Mouse (Mus musculus) hematopoietic multipotent progenitor cell, adult 10-12 weeks (in vitro differentiated cells): ENCODE results near the gene Vps39. TPM values are rescaled to one million over a fixed set of nuclear protein-coding genes. Genes with fewer than 3 reads are reported as not detected.

ENCODE experiments used
- polyA plus RNA-seq: library from polyadenylated mRNA; stranded (reverse); fragments of >175 nt; gene quantifications from 2 replicates; pipeline ENCODE4 v1.2.3, GENCODE M21; 2012; ENCODE audit warnings: low replicate concordance

Vps39 gene
- 16.2 and 51.6 TPM in 2 replicates for polyA plus RNA-seq

GRCm38 (mm10) chr2:120352682-120353646 is at the start of gene Vps39:
Vps39 (minus strand) TSS chr2:120353137.

GRCm38 (mm10) chr2:120313976-120314375 is 39.0 kb downstream of the Vps39 start, which contains the start of gene Pla2g4f:
Pla2g4f (minus strand) TSS chr2:120314165.

GRCm38 (mm10) chr2:120288995-120289394 is 63.9 kb downstream of the Vps39 start, which contains the start of gene Pla2g4d:
Pla2g4d (minus strand) TSS chr2:120289197.

Other genes with a start within 250 kb of the Vps39 start
- gene Ehd4, start 198.5 kb downstream of the Vps39 start, polyA plus RNA-seq: 37.0 and 72.5 TPM in 2 replicates
- not detected in 2 replicates for gene Pla2g4e, start 107.8 kb downstream of the Vps39 start, polyA plus RNA-seq
- gene Pla2g4d, start 63.9 kb downstream of the Vps39 start, polyA plus RNA-seq: 0.09 TPM in 1 of 2 replicates, not detected in the other
- 0.28 and 0.38 TPM in 2 replicates for gene Pla2g4f, start 39.0 kb downstream of the Vps39 start, polyA plus RNA-seq
- 5.3 and 6.8 TPM in 2 replicates for gene Ganc, start 50.8 kb upstream of the Vps39 start, polyA plus RNA-seq
- 1.8 and 2.8 TPM in 2 replicates for gene Tmem87a, start 51.0 kb upstream of the Vps39 start, polyA plus RNA-seq
- gene Capn3, start 102.9 kb upstream of the Vps39 start, polyA plus RNA-seq: 0.21 and 1.1 TPM in 2 replicates
- 37.6 and 37.9 TPM in 2 replicates for gene Zfp106, start 210.7 kb upstream of the Vps39 start, polyA plus RNA-seq
- gene Snap23, start 214.5 kb upstream of the Vps39 start, polyA plus RNA-seq: 4.6 and 8.7 TPM in 2 replicates